Mouse (Mus musculus): Measurements from ENCODE around the gene Upf1. TPM values are rescaled to one million over a fixed set of nuclear protein-coding genes. Genes with fewer than 3 reads are reported as not detected.

Gene Upf1
- total RNA-seq (2021) (10 to 100 TPM; 42.6 to 43.9 TPM), polyA plus RNA-seq (2012; rRNA removed) (17.4 and 23.4 TPM in 2 replicates)
- long read RNA-seq, full-length matches to known transcripts, result 45 of 63 reads
- long read RNA-seq, partial matches to known transcripts, result 11 of 63 reads
- long read RNA-seq, other reads (novel, unspliced or antisense), result 7 of 63 reads

DNA sequence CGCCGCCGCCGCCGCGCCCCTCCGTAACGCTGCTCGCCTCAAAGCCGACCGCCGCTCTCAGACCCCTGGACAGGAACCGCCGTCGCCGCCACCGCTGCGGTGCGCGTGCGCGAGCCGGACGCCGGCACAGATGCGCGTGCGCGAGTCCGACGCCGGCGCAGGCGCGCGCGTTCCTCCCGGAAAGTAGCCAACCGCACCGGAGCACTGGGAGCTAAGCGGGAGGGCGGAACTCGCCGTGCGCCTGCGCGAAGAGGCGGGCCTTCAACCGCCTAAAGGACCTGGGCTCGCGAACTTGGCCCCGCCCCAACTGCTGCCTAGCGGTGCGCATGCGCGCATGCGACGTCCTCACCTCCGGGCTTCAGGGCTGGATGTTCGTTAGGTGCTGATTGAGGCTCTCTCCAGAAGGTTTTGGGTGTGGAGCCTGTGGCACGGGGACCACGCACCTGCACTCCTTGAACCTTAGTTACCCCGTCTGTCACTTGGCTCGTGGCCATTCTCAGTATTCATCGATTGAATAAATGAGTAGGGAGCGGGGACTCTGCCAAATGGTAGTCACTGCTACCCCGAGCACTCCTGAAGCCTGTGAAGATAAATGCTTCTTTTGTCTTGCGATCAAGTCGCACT is at the start of gene Upf1:
TSS of gene Upf1 (minus strand) at position 85 of the 624 bp plus-strand sequence.
- intact Hi-C loops (cut with DNase I), result loop anchor here (1.0 kb wide), 1 partner anchor 51 kb away; the partner anchor contains the start of genes Cope and Ddx49
- WGBS, result under 1% methylated on average over 69 of the region's 69 CpGs
- Histone ChIP-seq H3K36me3 (ENCODE audit: control insufficient read depth, insufficient read depth, low read length) (peaks cover 3% of the 10 kb centered on the region), H3K9ac (ENCODE audit: low read depth, low read length) (peak within 1 kb of the TSS; percentile 90), H3K4me3 (peak within 1 kb of the TSS; percentile 86), H3K79me2 (replicated peaks; ENCODE audit: control insufficient read depth, insufficient read depth, low read length) (peaks cover 12% of the 10 kb centered on the region), H3K4me1 (ENCODE audit: control insufficient read depth, insufficient read depth, low read length) (peaks cover 28% of the 10 kb centered on the region), H3K27ac (peak within 1 kb of the TSS; percentile 88), H3K27me3 (ENCODE audit: control insufficient read depth, insufficient read depth, low read length) (no peaks in the 10 kb centered on the region)
- DNase-seq, result peak; percentile 99 to 100
- TF ChIP-seq EP300 (IDR thresholded peaks at IDR 0.05; ENCODE audit: insufficient read depth, low read depth, low read length) (0 out of 2 replicates have a peak, but pooled peaks have one; percentile 28), CTCF (IDR thresholded peaks at IDR 0.05) (no peak), POLR2A (IDR thresholded peaks at IDR 0.05; ENCODE audit: insufficient read depth, low read depth, low read length) (peak; percentile 95)

DNA sequence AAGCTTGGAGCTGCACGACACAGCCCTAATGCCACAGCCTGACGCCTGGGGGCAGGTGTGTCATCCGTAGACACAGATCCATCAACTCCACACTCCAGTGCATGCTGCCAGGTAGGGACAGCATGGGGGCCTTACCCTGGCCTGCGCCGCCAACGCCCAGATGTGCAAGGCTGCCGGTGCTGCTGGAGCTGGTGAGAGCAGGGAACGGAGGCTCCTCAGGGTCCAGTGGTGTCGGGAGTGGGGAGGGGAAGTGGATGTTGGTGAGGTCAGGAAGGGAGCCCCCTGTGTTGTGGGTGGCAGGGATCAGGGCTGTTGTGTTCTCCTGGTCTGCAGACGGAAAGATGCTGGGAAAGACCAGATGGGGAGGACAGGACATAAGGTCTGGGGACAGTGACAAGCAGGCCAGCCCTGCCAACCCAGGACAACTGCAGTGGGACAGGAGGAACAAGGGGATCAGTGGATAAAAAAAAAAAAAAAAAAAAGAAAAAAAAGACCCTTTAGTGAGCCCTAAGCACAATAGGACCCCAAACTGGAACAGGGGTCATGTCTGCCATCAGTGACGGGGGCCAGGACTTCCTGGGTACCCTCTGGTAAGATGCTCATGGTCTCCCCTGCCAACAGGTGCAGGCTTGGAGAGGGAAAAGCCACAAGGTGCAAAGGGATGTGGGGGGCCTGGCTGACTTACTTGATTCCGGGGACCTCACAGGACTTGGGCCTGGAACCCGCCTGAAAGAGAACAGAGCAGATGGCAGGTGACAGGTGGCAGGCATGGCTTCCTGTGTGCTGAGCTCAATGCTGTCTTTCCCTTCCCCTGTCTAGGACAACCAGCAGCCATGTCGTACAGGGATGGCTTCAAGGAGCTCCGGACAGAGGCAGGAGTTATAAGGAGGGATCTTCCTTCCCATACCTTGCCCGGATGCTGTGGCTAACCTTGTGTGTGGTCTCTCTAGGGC is 44.8 kb upstream of the Upf1 start:
- Histone ChIP-seq H3K27me3 (ENCODE audit: control insufficient read depth, insufficient read depth, low read length) (no peaks in the 10 kb centered on the region), H3K36me3 (ENCODE audit: control insufficient read depth, insufficient read depth, low read length) (no peaks in the 10 kb centered on the region), H3K27ac (no peak overlapping the region), H3K4me3 (no peak overlapping the region), H3K4me1 (ENCODE audit: control insufficient read depth, insufficient read depth, low read length) (no peaks in the 10 kb centered on the region), H3K9ac (ENCODE audit: low read depth, low read length) (no peak overlapping the region), H3K79me2 (replicated peaks; ENCODE audit: control insufficient read depth, insufficient read depth, low read length) (no peaks in the 10 kb centered on the region)
- WGBS, result 91% methylated on average over 16 of the region's 16 CpGs
- DNase-seq, result no peak
- intact Hi-C loops (cut with DNase I), result no loop called here
- no peak for TF ChIP-seq CTCF (IDR thresholded peaks at IDR 0.05)
- no peak for TF ChIP-seq EP300 (IDR thresholded peaks at IDR 0.05; ENCODE audit: insufficient read depth, low read depth, low read length)
- no peak for TF ChIP-seq POLR2A (IDR thresholded peaks at IDR 0.05; ENCODE audit: insufficient read depth, low read depth, low read length)

DNA sequence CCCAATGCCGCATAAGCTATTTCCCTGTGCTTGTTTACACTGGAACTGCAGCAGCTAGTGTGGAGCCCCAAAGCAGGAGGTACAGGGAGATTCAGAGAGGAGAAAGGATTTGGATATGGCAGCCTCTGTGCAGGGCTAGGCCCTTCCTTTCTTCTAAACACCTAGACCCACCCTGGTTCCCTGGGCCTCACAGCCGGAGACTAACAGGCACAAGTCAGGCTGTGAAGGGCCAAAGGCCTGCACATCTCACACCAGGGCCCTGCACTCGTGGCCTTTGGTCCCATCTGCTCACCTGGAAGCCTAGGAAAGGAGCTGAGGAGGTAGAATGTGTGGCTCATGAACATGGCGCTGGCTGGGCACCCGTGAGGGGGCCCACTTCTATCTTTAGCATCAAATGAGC is 43.1 kb upstream of the Upf1 start:
- H3K9ac ChIP-seq (ENCODE audit: low read depth, low read length), result no peak overlapping the region
- DNase-seq, result no peak
- no peaks in the 10 kb centered on the region for H3K36me3 ChIP-seq (ENCODE audit: control insufficient read depth, insufficient read depth, low read length)
- no peak overlapping the region for H3K4me3 ChIP-seq
- intact Hi-C loops (cut with DNase I), result no loop called here
- H3K79me2 ChIP-seq (replicated peaks; ENCODE audit: control insufficient read depth, insufficient read depth, low read length), result no peaks in the 10 kb centered on the region
- no peaks in the 10 kb centered on the region for H3K27me3 ChIP-seq (ENCODE audit: control insufficient read depth, insufficient read depth, low read length)
- no peaks in the 10 kb centered on the region for H3K4me1 ChIP-seq (ENCODE audit: control insufficient read depth, insufficient read depth, low read length)
- 87% methylated on average over 5 of the region's 5 CpGs for WGBS
- H3K27ac ChIP-seq, result no peak overlapping the region
- no peak for TF ChIP-seq CTCF (IDR thresholded peaks at IDR 0.05)
- no peak for TF ChIP-seq EP300 (IDR thresholded peaks at IDR 0.05; ENCODE audit: insufficient read depth, low read depth, low read length)
- no peak for TF ChIP-seq POLR2A (IDR thresholded peaks at IDR 0.05; ENCODE audit: insufficient read depth, low read depth, low read length)

DNA sequence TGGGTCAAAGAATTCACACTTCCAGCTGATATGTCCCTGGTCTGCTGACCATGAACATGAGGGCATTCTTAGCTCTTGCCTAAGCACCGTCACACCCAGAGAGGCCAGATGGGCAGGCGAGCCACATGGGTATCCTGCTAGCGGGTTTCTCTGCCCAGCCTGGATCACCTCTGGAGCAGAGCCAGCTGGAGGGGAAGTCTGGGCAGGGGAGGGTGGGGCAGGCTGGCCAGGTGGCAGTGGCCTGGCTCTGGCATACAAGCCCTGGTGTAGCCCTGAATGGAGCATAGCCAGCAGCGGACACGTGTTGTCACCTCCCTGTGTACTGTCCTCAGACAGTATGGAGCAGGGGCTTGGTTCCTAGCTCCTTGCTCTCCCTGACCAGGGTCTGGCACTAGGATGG is 42.6 kb upstream of the Upf1 start:
- no peak for TF ChIP-seq CTCF (IDR thresholded peaks at IDR 0.05)
- no peak for TF ChIP-seq POLR2A (IDR thresholded peaks at IDR 0.05; ENCODE audit: insufficient read depth, low read depth, low read length)
- peak; percentile 40; the same call in 1 of the 2 replicates for TF ChIP-seq EP300 (IDR thresholded peaks at IDR 0.05; ENCODE audit: insufficient read depth, low read depth, low read length)
- Histone ChIP-seq H3K27me3 (ENCODE audit: control insufficient read depth, insufficient read depth, low read length) (no peaks in the 10 kb centered on the region), H3K36me3 (ENCODE audit: control insufficient read depth, insufficient read depth, low read length) (no peaks in the 10 kb centered on the region), H3K4me3 (no peak overlapping the region), H3K79me2 (replicated peaks; ENCODE audit: control insufficient read depth, insufficient read depth, low read length) (no peaks in the 10 kb centered on the region), H3K4me1 (ENCODE audit: control insufficient read depth, insufficient read depth, low read length) (no peaks in the 10 kb centered on the region), H3K9ac (ENCODE audit: low read depth, low read length) (no peak overlapping the region), H3K27ac (no peak overlapping the region)
- 58% methylated on average over 5 of the region's 5 CpGs for WGBS
- intact Hi-C loops (cut with DNase I), result no loop called here
- DNase-seq, result peak; percentile 61 to 74

DNA sequence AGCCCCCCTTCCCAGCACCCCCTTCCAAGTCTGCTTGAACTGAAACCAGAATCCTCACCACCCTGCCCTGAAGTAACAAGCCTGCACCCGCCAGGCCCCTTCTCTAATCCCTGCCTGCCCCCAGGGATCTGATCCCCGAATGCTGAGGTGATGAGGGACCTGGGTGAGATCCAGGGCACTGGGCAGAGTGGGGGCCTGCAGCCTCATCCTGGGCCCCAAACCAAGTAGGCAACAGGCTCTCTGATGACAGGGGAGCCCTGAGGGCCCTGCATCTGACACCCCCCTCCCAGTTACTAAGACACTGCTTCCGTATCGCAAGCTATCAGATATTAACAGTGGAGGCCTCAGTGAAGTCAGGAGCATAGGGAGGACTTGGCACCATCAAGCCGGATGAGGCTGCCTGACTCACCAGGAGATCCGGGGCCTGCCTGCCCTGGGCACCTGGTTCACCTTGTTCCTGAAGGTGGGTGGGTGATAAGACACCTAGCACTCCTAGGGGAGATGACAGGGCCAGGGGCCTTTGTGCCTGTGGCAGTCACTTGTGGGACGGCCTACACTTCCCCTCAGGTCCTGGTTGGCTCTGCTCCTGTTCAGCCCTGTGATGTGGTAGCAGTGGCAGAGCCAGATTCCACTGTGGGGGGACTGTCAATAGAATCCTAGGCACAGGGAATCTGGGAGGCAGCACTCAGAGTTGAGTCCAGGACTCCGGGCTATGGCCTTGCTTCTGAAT is 41.4 kb upstream of the Upf1 start:
- 88% methylated on average over 8 of the region's 8 CpGs for WGBS
- intact Hi-C loops (cut with DNase I), result no loop called here
- Histone ChIP-seq H3K36me3 (ENCODE audit: control insufficient read depth, insufficient read depth, low read length) (no peaks in the 10 kb centered on the region), H3K4me1 (ENCODE audit: control insufficient read depth, insufficient read depth, low read length) (no peaks in the 10 kb centered on the region), H3K27me3 (ENCODE audit: control insufficient read depth, insufficient read depth, low read length) (no peaks in the 10 kb centered on the region), H3K9ac (ENCODE audit: low read depth, low read length) (no peak overlapping the region), H3K4me3 (no peak overlapping the region), H3K27ac (no peak overlapping the region), H3K79me2 (replicated peaks; ENCODE audit: control insufficient read depth, insufficient read depth, low read length) (no peaks in the 10 kb centered on the region)
- no peak for TF ChIP-seq EP300 (IDR thresholded peaks at IDR 0.05; ENCODE audit: insufficient read depth, low read depth, low read length)
- no peak for TF ChIP-seq CTCF (IDR thresholded peaks at IDR 0.05)
- no peak for TF ChIP-seq POLR2A (IDR thresholded peaks at IDR 0.05; ENCODE audit: insufficient read depth, low read depth, low read length)
- DNase-seq, result no peak

All from heart, adult 2 months (tissue).